Mouse (Mus musculus) intestine, postnatal 0 days (tissue): Measurements from ENCODE around the gene Mex3d. TPM values are rescaled to one million over a fixed set of nuclear protein-coding genes. Genes with fewer than 3 reads are reported as not detected.
A peak's percentile ranks its signal among the peaks of the same experiment; 100 is the strongest.

Source experiments
- ATAC-seq: fragments of 200-750 bp; cut with Nextera tagmentation; 2 replicates; pipeline ENCODE4 v1.8.0; 2017; ENCODE audit warnings: mild to moderate bottlenecking, moderate TSS enrichment, moderate library complexity
- H3K27ac ChIP-seq: fragments of 300-500 bp; sonication (generic); 2 replicates; pipeline ENCODE4 v1.5.1; 2014; ENCODE audit warnings: mild to moderate bottlenecking, low read depth, low read length, moderate library complexity
- H3K27me3 ChIP-seq: fragments of 300-500 bp; sonication (generic); replicated peaks from 2 replicates; pipeline ENCODE4 v1.6.1; 2014; ENCODE audit warnings: low read length, mixed read lengths; ENCODE audit not compliant: control insufficient read depth, insufficient read depth
- H3K36me3 ChIP-seq: fragments of 300-500 bp; sonication (generic); 2 replicates; pipeline ENCODE4 v1.6.1; 2014; ENCODE audit warnings: mild to moderate bottlenecking, moderate library complexity; ENCODE audit not compliant: control insufficient read depth, insufficient read depth
- H3K4me1 ChIP-seq: fragments of 300-500 bp; sonication (generic); replicated peaks from 2 replicates; pipeline ENCODE4 v1.6.1; 2014; ENCODE audit warnings: antibody characterized with exemption, low read length, mixed read lengths; ENCODE audit not compliant: control insufficient read depth, insufficient read depth
- H3K4me2 ChIP-seq: fragments of 300-500 bp; sonication (generic); replicated peaks from 2 replicates; pipeline ENCODE4 v1.6.1; 2014; ENCODE audit warnings: low read depth, mild to moderate bottlenecking, moderate library complexity
- H3K4me3 ChIP-seq: fragments of 300-500 bp; sonication (generic); 2 replicates; pipeline ENCODE4 v1.5.1; 2014; ENCODE audit warnings: low read depth, low read length
- H3K9ac ChIP-seq: fragments of 300-500 bp; sonication (generic); 2 replicates; pipeline ENCODE4 v1.6.1; 2014; ENCODE audit warnings: mild to moderate bottlenecking, low read depth, low read length
- H3K9me3 ChIP-seq: fragments of 300-500 bp; sonication (generic); 2 replicates; pipeline ENCODE4 v1.6.1; 2016; ENCODE audit warnings: mixed run types; ENCODE audit not compliant: control insufficient read depth
- CTCF ChIP-seq: sonication (generic); IDR thresholded peaks from 2 replicates; pipeline ENCODE4 v1.5.1; 2016; ENCODE audit warnings: low read depth, mild to moderate bottlenecking, control low read depth, antibody characterized with exemption, moderate library complexity
- WGBS: fragments of 180-500 bp; shearing (Covaris S2); extraction: QIAGEN DNeasy Blood & Tissue Kit; methylation state at CpG from one replicate; pipeline ENCODE4 v1.1.7; 2014; 5-methylcytosine and 5-hydroxymethylcytosine counted together
- polyA plus RNA-seq: library from polyadenylated mRNA; unstranded; fragments of >200 nt; fragmentation: Nextera tagmentation; extraction: Ambion mirVana; gene quantifications from 2 replicates; pipeline ENCODE4 v1.2.1, GENCODE M21; 2015

The Mex3d gene
- 3.2 and 4.2 TPM in 2 replicates for polyA plus RNA-seq

DNA sequence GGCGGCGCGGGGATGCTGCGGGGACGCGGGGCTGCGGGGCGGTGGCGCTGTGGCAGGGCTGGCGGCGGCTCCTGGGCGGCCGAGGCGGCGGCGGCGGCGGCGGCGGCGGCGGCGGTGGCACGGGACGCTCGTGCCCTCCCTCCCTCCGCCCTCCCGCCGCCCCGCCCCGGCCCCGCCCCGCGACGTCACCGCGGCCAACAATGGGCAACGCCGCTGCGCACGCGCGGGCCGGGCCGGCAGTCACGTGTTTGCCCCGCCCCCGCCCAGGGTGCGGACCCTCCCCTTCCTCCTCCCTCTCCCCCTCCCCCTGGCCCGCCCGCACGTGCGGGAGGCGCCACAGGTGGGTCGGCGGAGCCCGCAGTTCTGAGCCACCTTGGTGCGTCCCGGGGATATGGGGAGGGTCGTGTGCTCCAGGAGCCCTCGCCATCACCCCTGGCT is at the start of gene Mex3d:
Mex3d (minus strand) TSS at position 138 of the 438 bp plus-strand sequence.
- peak within 1 kb of the TSS; percentile 62 for H3K27ac ChIP-seq
- TF ChIP-seq CTCF = no peak
- H3K9me3 ChIP-seq = no peaks in the 10 kb centered on the region
- peak within 1 kb of the TSS; percentile 87 for H3K9ac ChIP-seq
- ATAC-seq = peak; percentile 41
- H3K4me3 ChIP-seq = peak within 1 kb of the TSS; percentile 62
- 0 out of 2 replicates have a peak, but pooled peaks cover 6% of the 10 kb centered on the region for H3K4me1 ChIP-seq
- peak within 1 kb of the TSS; percentile 98 for H3K4me2 ChIP-seq
- no peaks in the 10 kb centered on the region for H3K27me3 ChIP-seq
- WGBS = 1% methylated on average over 13 of the region's 61 CpGs
- peaks cover 5% of the 10 kb centered on the region; the same call in 1 of the 2 replicates for H3K36me3 ChIP-seq

DNA sequence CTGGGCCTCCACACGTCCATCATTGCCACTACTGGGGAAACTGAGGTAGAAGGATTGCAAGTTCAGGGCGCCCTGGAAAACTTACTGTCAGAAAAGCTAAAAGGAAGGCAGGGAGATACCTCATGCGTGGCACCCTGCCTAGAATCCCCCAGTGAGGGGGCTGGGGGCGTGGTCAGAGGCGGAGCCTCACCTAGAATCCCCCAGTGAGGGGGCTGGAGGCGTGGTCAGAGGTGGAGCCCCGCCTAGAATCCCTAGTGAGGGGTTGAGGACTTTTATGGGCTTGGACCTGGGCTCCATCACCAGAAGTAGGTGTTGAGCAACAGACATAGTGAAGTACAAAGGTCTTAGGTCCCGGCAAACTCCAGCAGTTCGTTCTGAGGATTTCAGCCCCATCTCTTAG is 48.8 kb upstream of the Mex3d start:
- Histone ChIP-seq H3K4me2 (peak overlapping the region; percentile 40), H3K27me3 (no peaks in the 10 kb centered on the region), H3K9me3 (no peaks in the 10 kb centered on the region), H3K27ac (peak overlapping the region; percentile 83), H3K4me3 (no peak overlapping the region), H3K9ac (no peak overlapping the region), H3K36me3 (no peaks in the 10 kb centered on the region), H3K4me1 (peaks cover 18% of the 10 kb centered on the region)
- no peak for TF ChIP-seq CTCF
- ATAC-seq = peak; percentile 30
- WGBS = 8% methylated on average over 9 of the region's 9 CpGs

DNA sequence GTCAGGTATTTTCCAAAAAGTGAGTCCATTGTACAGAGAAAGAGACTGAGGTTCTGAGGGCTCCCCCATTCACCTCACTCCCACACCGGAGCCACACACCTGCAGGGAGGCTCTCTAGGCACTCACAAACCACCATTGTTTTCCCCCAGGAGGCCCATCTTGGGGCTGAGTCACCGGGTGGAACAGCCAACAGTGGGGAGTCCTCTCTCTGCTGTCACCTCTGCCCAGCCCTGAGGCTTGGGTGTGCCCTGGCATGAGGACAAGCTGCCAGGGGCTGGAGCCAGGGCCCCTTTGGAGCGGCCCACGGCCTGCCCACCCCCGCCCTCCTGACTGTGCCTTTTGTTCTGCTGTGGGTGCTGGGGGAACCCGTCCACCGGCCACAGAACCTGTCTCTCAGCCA is 48.3 kb upstream of the Mex3d start:
- no peaks in the 10 kb centered on the region for H3K9me3 ChIP-seq
- H3K4me3 ChIP-seq = no peak overlapping the region
- H3K9ac ChIP-seq = no peak overlapping the region
- H3K4me2 ChIP-seq = peak overlapping the region; percentile 40
- peak overlapping the region; percentile 83 for H3K27ac ChIP-seq
- 30% methylated on average over 7 of the region's 7 CpGs for whole genome bisulfite sequencing
- H3K36me3 ChIP-seq = no peaks in the 10 kb centered on the region
- peaks cover 18% of the 10 kb centered on the region for H3K4me1 ChIP-seq
- peak; percentile 68 for ATAC-seq
- TF ChIP-seq CTCF = no peak
- H3K27me3 ChIP-seq = no peaks in the 10 kb centered on the region

DNA sequence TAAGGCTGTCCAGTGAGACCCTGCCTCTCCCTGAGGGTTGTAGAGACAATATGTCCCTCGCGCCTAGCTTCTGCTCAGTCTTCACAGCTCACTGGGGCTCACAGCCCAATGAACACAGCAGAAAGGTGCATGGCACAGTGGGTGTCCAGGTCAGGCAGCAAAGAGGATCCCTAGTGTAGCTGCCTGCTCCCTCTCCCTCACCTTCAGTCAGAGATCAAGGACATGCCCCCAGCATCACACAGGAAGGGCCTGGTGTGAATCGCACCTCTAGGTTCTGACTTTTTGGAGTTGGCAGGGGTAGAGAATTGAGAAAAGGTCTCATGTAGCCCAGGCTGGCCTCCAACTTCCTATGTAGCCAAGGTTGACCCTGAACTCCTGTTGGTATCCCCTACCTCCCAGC is 47.4 kb upstream of the Mex3d start:
- H3K4me2 ChIP-seq = no peak overlapping the region
- peaks cover 18% of the 10 kb centered on the region for H3K4me1 ChIP-seq

DNA sequence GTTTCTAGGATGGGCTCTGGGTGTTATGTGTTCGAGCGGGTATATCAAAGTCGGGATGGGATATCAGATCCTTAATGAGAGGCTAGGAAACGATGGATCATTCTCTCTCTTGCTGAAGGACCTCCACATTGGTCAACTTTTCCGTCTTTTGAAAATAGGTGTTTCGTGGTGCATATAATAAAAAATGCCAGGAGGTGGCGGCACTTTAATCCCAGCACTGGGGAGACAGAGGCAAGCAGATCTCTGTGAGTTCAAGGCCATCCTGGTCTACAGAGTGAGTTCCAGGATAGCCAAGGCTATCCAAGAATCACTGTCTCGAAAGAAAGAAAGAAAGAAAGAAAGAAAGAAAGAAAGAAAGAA is 46.8 kb upstream of the Mex3d start:
- Histone ChIP-seq H3K27me3 (no peaks in the 10 kb centered on the region), H3K36me3 (peaks cover 6% of the 10 kb centered on the region; the same call in 1 of the 2 replicates), H3K27ac (0 out of 2 replicates have a peak overlapping the region, but pooled peaks have one; percentile 87), H3K4me2 (peak overlapping the region; percentile 82), H3K4me3 (no peak overlapping the region), H3K9ac (no peak overlapping the region), H3K9me3 (no peaks in the 10 kb centered on the region), H3K4me1 (peaks cover 18% of the 10 kb centered on the region)
- no peak for ATAC-seq
- TF ChIP-seq CTCF = peak; percentile 43
- 9% methylated on average over 8 of the region's 8 CpGs for WGBS

More for the DNA sequence above, 47.4 kb upstream of the Mex3d start:
- TF ChIP-seq CTCF = no peak
- peak overlapping the region; percentile 54; the same call in 1 of the 2 replicates for H3K27ac ChIP-seq
- no peaks in the 10 kb centered on the region for H3K27me3 ChIP-seq
- WGBS = 82% methylated on average over 3 of the region's 3 CpGs
- no peak overlapping the region for H3K4me3 ChIP-seq
- H3K9ac ChIP-seq = no peak overlapping the region
- ATAC-seq = no peak
- no peaks in the 10 kb centered on the region for H3K9me3 ChIP-seq
- H3K36me3 ChIP-seq = peaks cover under 1% of the 10 kb centered on the region; the same call in 1 of the 2 replicates

DNA sequence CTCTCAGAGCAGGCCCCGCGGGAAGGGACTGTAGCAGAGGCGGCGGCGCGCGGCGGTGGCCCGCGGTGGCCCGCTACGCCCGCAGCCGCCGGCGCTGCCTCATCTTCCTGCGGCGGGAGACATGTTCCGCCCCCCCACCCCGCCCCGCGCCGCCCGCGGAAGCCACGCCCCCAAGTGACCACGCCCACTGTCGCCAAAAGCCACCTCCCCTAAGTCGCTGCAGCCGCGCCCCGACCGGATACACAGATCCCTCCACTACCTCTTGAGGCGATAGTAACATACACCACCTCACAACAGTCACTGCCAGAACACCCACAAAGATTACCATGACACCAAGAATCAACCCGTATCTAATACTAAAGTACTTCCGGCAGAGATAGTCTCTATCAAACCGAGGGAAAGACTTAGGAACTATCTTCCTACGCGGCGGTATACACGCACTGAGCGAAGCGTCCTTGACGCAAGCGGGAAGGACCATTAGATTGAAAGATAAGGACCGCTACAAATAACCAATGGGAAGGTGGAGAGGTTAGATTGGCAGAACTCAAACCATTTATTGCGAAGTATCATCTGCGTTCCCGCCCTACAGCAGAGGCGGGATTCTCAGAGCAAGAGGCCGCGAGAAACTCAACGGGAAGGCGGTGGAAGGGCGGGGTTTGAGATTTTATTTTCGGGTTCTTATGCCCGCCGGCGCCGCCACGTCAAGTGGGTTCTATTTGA is 46.2 kb upstream of the Mex3d start, which contains the start of gene Tcf3:
Tcf3 (minus strand) TSS at position 135 of the 720 bp plus-strand sequence.
- WGBS = under 1% methylated on average over 60 of the region's 61 CpGs
- peak within 1 kb of the TSS; percentile 87 for H3K27ac ChIP-seq
- ATAC-seq = peak; percentile 89
- H3K9ac ChIP-seq = peak within 1 kb of the TSS; percentile 92
- peaks cover 11% of the 10 kb centered on the region; the same call in 1 of the 2 replicates for H3K36me3 ChIP-seq
- no peaks in the 10 kb centered on the region for H3K27me3 ChIP-seq
- peak within 1 kb of the TSS; percentile 99 for H3K4me3 ChIP-seq
- no peaks in the 10 kb centered on the region for H3K9me3 ChIP-seq
- 0 out of 2 replicates have a peak, but pooled peaks have one; percentile 5 for TF ChIP-seq CTCF
- peak within 1 kb of the TSS; percentile 82 for H3K4me2 ChIP-seq
- peaks cover 18% of the 10 kb centered on the region for H3K4me1 ChIP-seq
